Mouse (Mus musculus) heart, embryonic 11.5 days (tissue): ENCODE results near the gene Sowahb. TPM values are rescaled to one million over a fixed set of nuclear protein-coding genes. Genes with fewer than 3 reads are reported as not detected.

ENCODE experiments used
- ATAC-seq: fragments of 200-750 bp; cut with Nextera tagmentation; replicated peaks from 2 replicates; pipeline ENCODE4 v1.8.0; 2017; ENCODE audit warnings: moderate library complexity; ENCODE audit not compliant: insufficient number of reproducible peaks, low FRiP score, low TSS enrichment
- H3K27ac ChIP-seq: fragments of 300-500 bp; sonication (generic); 2 replicates; pipeline ENCODE4 v1.5.1; 2014; ENCODE audit warnings: mild to moderate bottlenecking, low read depth, low read length
- H3K27me3 ChIP-seq: fragments of 300-500 bp; sonication (generic); 2 replicates; pipeline ENCODE4 v1.6.1; 2014; ENCODE audit warnings: mild to moderate bottlenecking, low read length, mixed read lengths; ENCODE audit not compliant: control insufficient read depth, insufficient read depth
- H3K36me3 ChIP-seq: fragments of 300-500 bp; sonication (generic); 2 replicates; pipeline ENCODE4 v1.6.1; 2014; ENCODE audit warnings: mild to moderate bottlenecking, low read length, moderate library complexity, mixed read lengths; ENCODE audit not compliant: control insufficient read depth, insufficient read depth
- H3K4me1 ChIP-seq: fragments of 300-500 bp; sonication (generic); 2 replicates; pipeline ENCODE4 v1.6.1; 2014; ENCODE audit warnings: low read length; ENCODE audit not compliant: control insufficient read depth, insufficient read depth
- H3K4me2 ChIP-seq: fragments of 300-500 bp; sonication (generic); 2 replicates; pipeline ENCODE4 v1.6.1; 2014; ENCODE audit warnings: mild to moderate bottlenecking, moderate library complexity
- H3K4me3 ChIP-seq: fragments of 300-500 bp; sonication (generic); 2 replicates; pipeline ENCODE4 v1.5.1; 2014; ENCODE audit warnings: low read depth, low read length
- H3K9ac ChIP-seq: fragments of 300-500 bp; sonication (generic); 2 replicates; pipeline ENCODE4 v1.6.1; 2014; ENCODE audit warnings: mild to moderate bottlenecking, low read depth, low read length, moderate library complexity
- H3K9me3 ChIP-seq: fragments of 300-500 bp; sonication (generic); replicated peaks from 2 replicates; pipeline ENCODE4 v1.6.1; 2016; ENCODE audit warnings: low read length; ENCODE audit not compliant: control insufficient read depth
- WGBS: fragments of 180-500 bp; shearing (Covaris S2); extraction: QIAGEN DNeasy Blood & Tissue Kit; methylation state at CpG from one replicate; pipeline ENCODE4 v1.1.7; 2014; ENCODE audit not compliant: insufficient replicate concordance; 5-methylcytosine and 5-hydroxymethylcytosine counted together
- polyA plus RNA-seq: library from polyadenylated mRNA; unstranded; fragments of >200 nt; fragmentation: Nextera tagmentation; extraction: Ambion mirVana; gene quantifications from 2 replicates; pipeline ENCODE4 v1.2.1, GENCODE M21; 2014

The Sowahb gene
- polyA plus RNA-seq, 1 experiment from 2014 or later: 0.13 TPM

DNA sequence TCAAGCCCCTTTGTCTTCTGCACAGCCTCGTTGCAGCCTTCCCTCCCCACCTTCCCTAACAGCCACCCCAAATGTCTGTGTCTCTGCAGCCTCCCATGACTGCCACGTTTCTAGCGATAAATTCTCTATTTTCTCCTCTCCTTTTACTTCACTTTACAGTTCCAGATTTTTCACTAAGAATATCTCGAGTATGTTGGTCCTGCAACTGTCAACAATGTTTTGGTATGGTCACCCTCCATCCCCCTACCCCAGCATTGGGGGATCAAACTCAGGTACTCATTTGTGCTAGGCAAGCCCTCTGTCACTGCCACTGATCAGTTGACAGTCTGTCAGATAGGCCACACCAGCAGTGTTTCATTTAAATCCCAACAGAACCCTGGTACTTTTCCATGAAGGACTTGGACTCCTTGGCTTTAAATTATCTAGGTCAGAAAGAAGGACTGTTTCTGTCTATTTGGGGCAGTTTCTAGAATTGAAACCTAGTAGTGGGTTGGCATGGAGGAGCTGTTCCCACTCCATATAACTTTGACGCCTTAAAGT is 1.6 kb upstream of the Sowahb start:
- WGBS: 23% methylated on average over 5 of the region's 5 CpGs
- Histone ChIP-seq H3K4me1 (peaks cover 10% of the 10 kb centered on the region), H3K9ac (no peak overlapping the region), H3K4me2 (no peak overlapping the region), H3K27me3 (peaks cover 41% of the 10 kb centered on the region), H3K36me3 (no peaks in the 10 kb centered on the region), H3K4me3 (no peak overlapping the region), H3K27ac (no peak overlapping the region), H3K9me3 (no peaks in the 10 kb centered on the region)
- ATAC-seq: no peak

DNA sequence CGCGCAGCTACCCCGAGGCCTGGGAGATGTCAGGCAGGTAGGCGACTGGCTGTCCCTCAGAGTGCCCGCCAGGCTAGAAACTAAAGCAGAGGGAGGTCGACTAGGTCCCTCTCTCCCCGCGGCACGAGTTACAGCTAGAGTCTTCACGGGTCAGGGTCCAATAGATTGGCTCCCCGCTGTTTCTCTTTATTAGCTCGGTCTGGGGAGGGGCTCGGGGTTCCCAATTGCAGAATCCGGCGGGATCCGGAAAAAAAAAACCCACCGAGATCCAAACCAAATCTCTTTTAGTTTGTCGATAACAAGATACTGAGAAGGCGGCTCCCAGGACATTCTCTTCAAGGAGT is 521 bp upstream of the Sowahb start:
- ATAC-seq: no peak
- H3K9ac ChIP-seq: peak overlapping the region; percentile 62; the same call in 1 of the 2 replicates
- peaks cover 41% of the 10 kb centered on the region for H3K27me3 ChIP-seq

GRCm38 (mm10) chr5:93043688-93044583 is 886 bp downstream of the Sowahb start:
- H3K36me3 ChIP-seq: no peaks in the 10 kb centered on the region
- H3K4me2 ChIP-seq: peak overlapping the region; percentile 98
- H3K9ac ChIP-seq: peak overlapping the region; percentile 62
- H3K27ac ChIP-seq: no peak overlapping the region
- 4% methylated on average over 67 of the region's 69 CpGs for WGBS
- peak; percentile 16; the same call in 1 of the 2 replicates for ATAC-seq
- peaks cover 12% of the 10 kb centered on the region for H3K4me1 ChIP-seq
- H3K9me3 ChIP-seq: no peaks in the 10 kb centered on the region
- H3K4me3 ChIP-seq: peak overlapping the region; percentile 61
- H3K27me3 ChIP-seq: peaks cover 41% of the 10 kb centered on the region

More for the DNA sequence above, 521 bp upstream of the Sowahb start:
- Histone ChIP-seq H3K36me3 (no peaks in the 10 kb centered on the region), H3K9me3 (no peaks in the 10 kb centered on the region), H3K4me2 (peak overlapping the region; percentile 98), H3K4me3 (peak overlapping the region; percentile 61), H3K27ac (no peak overlapping the region), H3K4me1 (peaks cover 10% of the 10 kb centered on the region)
- WGBS: 1% methylated on average over 19 of the region's 19 CpGs

- Histone ChIP-seq H3K9ac (no peak overlapping the region), H3K4me2 (peak overlapping the region; percentile 98), H3K4me1 (peaks cover 12% of the 10 kb centered on the region), H3K4me3 (peak overlapping the region; percentile 61; the same call in 1 of the 2 replicates), H3K27me3 (peaks cover 41% of the 10 kb centered on the region), H3K27ac (no peak overlapping the region), H3K9me3 (no peaks in the 10 kb centered on the region), H3K36me3 (no peaks in the 10 kb centered on the region)
- ATAC-seq: no peak
- WGBS: 43% methylated on average over 18 of the region's 18 CpGs
Observed at GRCm38 (mm10) chr5:93042831-93043687, 1.8 kb downstream of the Sowahb start.

DNA sequence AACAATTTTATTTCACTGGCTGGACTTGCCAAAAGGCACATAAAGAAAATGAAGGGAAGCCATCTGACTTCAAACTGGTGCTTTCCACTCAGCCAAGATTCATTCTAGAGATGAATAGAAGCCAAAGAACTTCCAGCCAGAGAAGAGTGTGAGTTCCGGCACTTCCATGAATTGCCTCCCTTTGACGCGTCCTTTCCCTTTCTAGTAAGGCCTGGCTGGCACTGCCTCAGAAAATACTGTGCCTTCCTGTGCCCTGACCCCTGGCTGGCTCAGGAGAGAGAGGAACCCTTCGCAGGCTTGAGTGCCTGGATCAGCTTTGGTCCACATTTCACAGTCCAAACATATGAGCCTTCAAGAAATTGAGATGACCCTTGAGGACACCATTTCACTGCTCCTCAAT is 2.8 kb downstream of the Sowahb start:
- Histone ChIP-seq H3K9me3 (no peaks in the 10 kb centered on the region), H3K4me2 (no peak overlapping the region), H3K27ac (no peak overlapping the region), H3K4me1 (peaks cover 12% of the 10 kb centered on the region), H3K9ac (no peak overlapping the region), H3K36me3 (no peaks in the 10 kb centered on the region), H3K4me3 (no peak overlapping the region), H3K27me3 (peaks cover 41% of the 10 kb centered on the region)
- 71% methylated on average over 4 of the region's 4 CpGs for WGBS
- no peak for ATAC-seq

DNA sequence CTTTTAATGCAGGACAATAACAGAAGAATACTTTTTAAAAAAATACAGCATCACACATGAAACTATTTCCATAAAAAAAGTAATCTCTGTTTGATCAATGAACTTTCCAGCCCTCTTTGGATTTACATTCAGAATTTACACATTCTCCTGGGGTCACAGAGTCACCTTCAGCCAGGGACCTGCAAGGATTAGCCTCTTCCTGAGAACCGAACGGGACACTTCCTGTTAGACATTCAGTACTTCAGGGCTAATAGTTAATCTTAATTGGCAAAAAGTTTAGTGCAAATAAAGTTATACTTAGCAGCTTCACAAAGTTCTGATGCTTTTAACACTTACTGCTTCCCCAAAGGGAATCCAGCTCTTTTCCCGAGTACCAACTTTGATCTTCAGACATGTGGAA is 3.5 kb downstream of the Sowahb start:
- Histone ChIP-seq H3K4me2 (no peak overlapping the region), H3K9ac (no peak overlapping the region), H3K4me1 (peaks cover 15% of the 10 kb centered on the region), H3K27ac (no peak overlapping the region), H3K9me3 (no peaks in the 10 kb centered on the region), H3K27me3 (peaks cover 37% of the 10 kb centered on the region), H3K36me3 (no peaks in the 10 kb centered on the region), H3K4me3 (no peak overlapping the region)
- no peak for ATAC-seq
- WGBS: 37% methylated on average over 3 of the region's 3 CpGs

- peaks cover 15% of the 10 kb centered on the region for H3K4me1 ChIP-seq
- no peak overlapping the region for H3K4me3 ChIP-seq
- no peaks in the 10 kb centered on the region for H3K36me3 ChIP-seq
- H3K9ac ChIP-seq: no peak overlapping the region
- H3K9me3 ChIP-seq: no peaks in the 10 kb centered on the region
- ATAC-seq: no peak
- no peak overlapping the region for H3K4me2 ChIP-seq
- WGBS: 35% methylated on average over 5 of the region's 5 CpGs
- H3K27me3 ChIP-seq: peaks cover 28% of the 10 kb centered on the region
- no peak overlapping the region for H3K27ac ChIP-seq
Observed at GRCm38 (mm10) chr5:93040095-93040494, 4.7 kb downstream of the Sowahb start.

GRCm38 (mm10) chr5:93036254-93036653 is 8.6 kb downstream of the Sowahb start:
- H3K27me3 ChIP-seq: no peaks in the 10 kb centered on the region
- H3K9ac ChIP-seq: no peak overlapping the region
- WGBS: 72% methylated on average over 7 of the region's 7 CpGs
- no peaks in the 10 kb centered on the region for H3K36me3 ChIP-seq
- no peak overlapping the region for H3K27ac ChIP-seq
- no peak overlapping the region for H3K4me2 ChIP-seq
- H3K4me1 ChIP-seq: 0 out of 2 replicates have a peak, but pooled peaks cover 5% of the 10 kb centered on the region
- H3K9me3 ChIP-seq: no peaks in the 10 kb centered on the region
- H3K4me3 ChIP-seq: no peak overlapping the region
- ATAC-seq: no peak
